Mouse (Mus musculus): ENCODE results near the gene Dio1.

DNA sequence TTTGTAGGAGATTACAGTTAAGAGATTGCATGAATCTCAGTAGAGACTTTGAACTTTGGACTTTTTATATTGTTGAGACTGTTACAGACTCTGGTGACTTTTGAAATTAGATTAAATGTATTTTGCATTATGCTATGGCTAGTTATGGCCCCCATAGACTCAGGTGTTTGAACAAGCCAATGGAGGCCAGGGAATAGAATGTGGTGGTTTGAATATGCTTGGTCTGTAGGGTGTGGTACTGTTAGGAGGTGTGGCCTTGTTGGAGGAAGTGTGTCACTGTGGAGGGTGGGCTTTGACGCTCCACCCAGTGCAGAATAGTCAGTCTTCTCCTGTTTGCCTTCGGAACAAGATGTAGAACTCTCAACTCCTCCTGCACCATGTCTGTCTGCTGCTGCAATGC, 16.1 kb upstream of the Dio1 start:
- TF ChIP-seq CTCF (IDR thresholded peaks at IDR 0.05; ENCODE audit: insufficient read depth, low read length), result no peak
- TF ChIP-seq POLR2A (IDR thresholded peaks at IDR 0.05; ENCODE audit: borderline replicate concordance, extremely low read depth, low read depth, low read length), result no peak
